Mouse (Mus musculus) gastrocnemius, postnatal 25 days (tissue): ENCODE data around the gene Zdhhc13. TPM values are rescaled to one million over a fixed set of nuclear protein-coding genes. Genes with fewer than 3 reads are reported as not detected.

ENCODE experiments used
- total RNA-seq, 2 experiments: library from RNA; stranded (reverse); gene quantifications; 1 replicate in 1 of 2; 2 replicates in 1 of 2; pipeline ENCODE4 v1.2.3; 2021

The Zdhhc13 gene
- total RNA-seq, 2 experiments from 2014 or later: 3.9 to 4.1 TPM

Other genes starting within 250 kb of the Zdhhc13 start
- under 1 TPM; 0.13 to 0.16 TPM for gene Mrgprb2, start 230.9 kb upstream of the Zdhhc13 start, total RNA-seq
- gene Mrgprb3, start 145.2 kb upstream of the Zdhhc13 start, total RNA-seq: not detected
- gene Csrp3, start 59.0 kb downstream of the Zdhhc13 start, total RNA-seq: 1,000 to 10,000 TPM in 1 of 2 experiments, 100 to 1,000 TPM in 1; 118 to 1,199 TPM
- gene E2f8, start 92.6 kb downstream of the Zdhhc13 start, total RNA-seq: under 1 TPM; 0.33 to 0.67 TPM
- gene Nav2, start 119.7 kb downstream of the Zdhhc13 start, total RNA-seq: 10 to 100 TPM; 29.5 to 30.0 TPM